Mouse (Mus musculus) hindbrain, postnatal 0 days (tissue): Measurements from ENCODE around the gene Lrfn5. TPM values are rescaled to one million over a fixed set of nuclear protein-coding genes. Genes with fewer than 3 reads are reported as not detected.

Source experiments
- ATAC-seq: fragments of 200-750 bp; cut with Nextera tagmentation; 2 replicates; pipeline ENCODE4 v1.8.0; 2017; ENCODE audit warnings: mild to moderate bottlenecking, moderate TSS enrichment, moderate library complexity
- DNase-seq: peaks from one replicate; pipeline ENCODE4 v3.0.0-alpha.2; 2015; ENCODE audit warnings: low spot score
- H3K27ac ChIP-seq: fragments of 300-500 bp; sonication (generic); 2 replicates; pipeline ENCODE4 v1.5.1; 2014; ENCODE audit warnings: mild to moderate bottlenecking
- H3K27me3 ChIP-seq: fragments of 300-500 bp; sonication (generic); 2 replicates; pipeline ENCODE4 v1.6.1; 2014; ENCODE audit warnings: low read length, mixed read lengths; ENCODE audit not compliant: insufficient read depth
- H3K36me3 ChIP-seq: fragments of 300-500 bp; sonication (generic); 2 replicates; pipeline ENCODE4 v1.6.1; 2014; ENCODE audit warnings: low read length, mixed read lengths; ENCODE audit not compliant: insufficient read depth
- H3K4me1 ChIP-seq: fragments of 300-500 bp; sonication (generic); 2 replicates; pipeline ENCODE4 v1.6.1; 2014; ENCODE audit warnings: antibody characterized with exemption, low read length, mixed read lengths; ENCODE audit not compliant: insufficient read depth
- H3K4me2 ChIP-seq: fragments of 300-500 bp; sonication (generic); 2 replicates; pipeline ENCODE4 v1.6.1; 2014; ENCODE audit warnings: low read depth, mild to moderate bottlenecking, low read length, moderate library complexity, mixed read lengths
- H3K4me3 ChIP-seq: fragments of 300-500 bp; sonication (generic); 2 replicates; pipeline ENCODE4 v1.5.1; 2014; ENCODE audit warnings: low read length
- H3K9ac ChIP-seq: fragments of 300-500 bp; sonication (generic); replicated peaks from 2 replicates; pipeline ENCODE4 v1.6.1; 2014; ENCODE audit warnings: mild to moderate bottlenecking, low read length, moderate library complexity, mixed read lengths
- H3K9me3 ChIP-seq: fragments of 300-500 bp; sonication (generic); 2 replicates; pipeline ENCODE4 v1.6.1; 2016; ENCODE audit warnings: low read length, mixed read lengths
- CTCF ChIP-seq: IDR thresholded peaks from 2 replicates; pipeline ENCODE4 v1.5.1; 2016; ENCODE audit warnings: antibody characterized with exemption, control low read depth, low read depth
- whole genome bisulfite sequencing: fragments of 180-500 bp; shearing (Covaris S2); extraction: QIAGEN DNeasy Blood & Tissue Kit; methylation state at CpG from one replicate; pipeline ENCODE4 v1.1.7; 2014; 5-methylcytosine and 5-hydroxymethylcytosine counted together
- polyA plus RNA-seq: library from polyadenylated mRNA; unstranded; fragments of >200 nt; fragmentation: Nextera tagmentation; extraction: Ambion mirVana; gene quantifications from 2 replicates; pipeline ENCODE4 v1.2.1, GENCODE M21; 2015
- total RNA-seq: library from RNA; depleted of rRNA; stranded (reverse); fragments of >200 nt; gene quantifications from 2 replicates; pipeline ENCODE4 v1.2.3, GENCODE M21; 2014

Gene Lrfn5
- total and polyA plus RNA-seq, 2 experiments from 2014 or later, result 65.7 to 92.1 TPM

DNA sequence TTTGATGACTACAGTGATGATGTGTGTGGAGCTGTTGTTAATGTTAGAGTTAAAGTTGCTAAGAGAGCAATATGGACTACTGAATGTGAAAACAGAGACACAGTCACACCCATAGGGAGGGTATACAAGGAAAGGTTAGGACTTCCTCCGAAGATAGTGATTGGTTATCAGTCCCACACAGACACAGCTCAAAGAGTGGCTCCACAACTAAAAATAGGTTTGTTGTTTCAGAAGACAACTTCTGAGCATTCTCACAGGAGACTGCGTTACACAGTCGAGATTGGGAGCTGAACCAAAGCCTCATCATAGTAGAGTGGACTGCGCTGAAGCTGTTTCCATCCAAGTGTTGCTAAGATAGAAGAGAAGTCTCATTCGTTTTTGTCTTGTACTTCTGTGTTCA lies 57.0 kb downstream of the Lrfn5 start:
- Histone ChIP-seq H3K4me2 (no peak overlapping the region), H3K9me3 (no peaks in the 10 kb centered on the region), H3K27ac (no peak overlapping the region)

DNA sequence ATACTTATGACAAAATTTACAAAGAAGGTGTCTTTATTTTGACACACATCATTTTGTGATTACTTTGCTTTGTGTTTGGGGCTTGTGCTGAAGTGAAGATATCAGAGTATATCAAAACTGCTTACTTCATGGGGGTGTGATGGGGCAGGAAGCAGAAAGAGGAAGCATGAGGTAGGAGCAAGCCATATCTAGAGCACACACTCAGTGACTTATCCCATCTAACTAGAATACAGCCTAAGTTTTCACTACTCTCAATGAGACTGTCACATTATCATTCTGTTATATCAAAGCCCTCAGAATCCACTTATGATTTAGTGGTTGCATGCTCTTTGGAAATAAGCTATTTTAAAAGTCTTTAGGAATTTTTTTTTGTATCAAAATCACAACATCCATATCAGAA lies 77.4 kb downstream of the Lrfn5 start:
- no peaks in the 10 kb centered on the region for H3K36me3 ChIP-seq
- H3K9me3 ChIP-seq, result no peaks in the 10 kb centered on the region
- H3K4me1 ChIP-seq, result no peaks in the 10 kb centered on the region
- H3K4me3 ChIP-seq, result no peak overlapping the region
- H3K27ac ChIP-seq, result no peak overlapping the region
- ATAC-seq (no peak), DNase-seq (no peak)
- no peak overlapping the region for H3K4me2 ChIP-seq
- no peaks in the 10 kb centered on the region for H3K27me3 ChIP-seq
- no peak overlapping the region for H3K9ac ChIP-seq
- no peak for TF ChIP-seq CTCF

More for the DNA sequence above, 57.0 kb downstream of the Lrfn5 start:
- H3K36me3 ChIP-seq, result no peaks in the 10 kb centered on the region
- no peak overlapping the region for H3K9ac ChIP-seq
- no peak for TF ChIP-seq CTCF
- no peaks in the 10 kb centered on the region for H3K27me3 ChIP-seq
- H3K4me1 ChIP-seq, result no peaks in the 10 kb centered on the region
- WGBS, result 86% methylated on average over 5 of the region's 5 CpGs
- H3K4me3 ChIP-seq, result no peak overlapping the region
- ATAC-seq (no peak), DNase-seq (no peak)

DNA sequence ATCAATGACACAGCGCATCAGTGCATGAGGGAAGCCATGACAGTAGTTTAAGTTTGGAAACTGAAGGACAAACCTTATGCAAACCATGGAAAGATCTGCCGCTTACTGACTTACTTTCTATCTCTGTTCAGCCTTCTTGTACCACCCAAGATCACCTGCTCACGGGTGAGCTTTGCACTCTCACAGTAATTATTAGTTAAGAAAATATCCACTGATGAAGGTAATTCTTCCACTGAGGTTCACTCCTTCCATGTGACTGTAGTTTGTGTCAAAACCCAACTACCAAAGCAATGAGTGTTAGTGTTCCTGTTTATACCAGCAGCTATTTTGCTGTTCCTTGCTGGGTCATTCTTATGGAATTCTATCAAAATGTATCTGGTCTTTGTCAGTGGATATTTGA lies 84.9 kb downstream of the Lrfn5 start:
- no peak for TF ChIP-seq CTCF
- no peak for DNase-seq
- no peaks in the 10 kb centered on the region for H3K9me3 ChIP-seq
- no peak overlapping the region for H3K9ac ChIP-seq
- no peaks in the 10 kb centered on the region for H3K36me3 ChIP-seq
- no peak overlapping the region for H3K4me2 ChIP-seq
- no peaks in the 10 kb centered on the region for H3K4me1 ChIP-seq
- H3K4me3 ChIP-seq, result no peak overlapping the region
- H3K27me3 ChIP-seq, result no peaks in the 10 kb centered on the region
- 94% methylated on average over 3 of the region's 3 CpGs for WGBS
- no peak overlapping the region for H3K27ac ChIP-seq
- ATAC-seq, result no peak

DNA sequence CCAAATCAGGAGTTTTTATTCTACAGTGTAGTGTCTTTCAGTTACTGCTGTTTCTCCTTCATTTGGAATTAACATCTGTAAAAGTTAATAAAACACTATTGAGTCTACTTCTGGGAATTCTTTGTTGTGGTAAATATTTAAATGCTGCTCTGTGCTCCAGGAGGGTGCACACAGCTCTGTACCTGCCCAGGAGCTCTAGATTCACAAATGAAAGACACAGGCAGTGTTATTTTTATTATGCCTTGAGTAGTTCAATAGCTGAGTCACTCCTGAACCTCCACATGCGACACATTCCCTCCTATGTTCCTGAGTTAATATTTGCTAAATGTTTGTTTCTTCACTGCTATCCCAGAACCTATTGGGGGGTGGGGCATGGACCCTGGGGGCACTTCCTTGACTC lies 87.1 kb downstream of the Lrfn5 start:
- Histone ChIP-seq H3K9ac (no peak overlapping the region), H3K27ac (no peak overlapping the region), H3K27me3 (no peaks in the 10 kb centered on the region), H3K4me1 (no peaks in the 10 kb centered on the region), H3K9me3 (no peaks in the 10 kb centered on the region), H3K4me3 (no peak overlapping the region), H3K4me2 (no peak overlapping the region), H3K36me3 (no peaks in the 10 kb centered on the region)
- ATAC-seq, result no peak
- TF ChIP-seq CTCF, result no peak
- WGBS, result 81% methylated on average over 1 of the region's 1 CpGs
- DNase-seq, result no peak

DNA sequence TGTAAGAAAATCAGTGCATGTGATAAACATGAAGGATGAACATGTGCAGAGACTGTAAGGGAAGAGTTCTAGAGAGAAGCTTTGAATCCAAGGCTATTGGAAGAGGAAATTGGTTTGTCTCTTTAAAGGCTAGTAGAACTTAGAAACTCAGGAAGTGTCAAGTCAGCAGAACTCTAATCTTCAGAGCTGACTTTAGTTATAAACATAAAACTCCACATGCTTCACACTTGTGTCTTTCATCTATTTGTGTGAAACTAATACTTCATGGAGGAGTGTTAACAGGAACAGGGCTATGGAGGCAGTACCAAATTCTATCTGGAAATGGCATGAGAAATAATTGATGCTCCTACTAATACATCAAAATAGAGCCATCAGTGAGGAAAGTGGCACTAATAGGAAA lies 101.6 kb downstream of the Lrfn5 start:
- Histone ChIP-seq H3K4me3 (no peak overlapping the region), H3K4me2 (no peak overlapping the region), H3K27me3 (no peaks in the 10 kb centered on the region), H3K9me3 (no peaks in the 10 kb centered on the region), H3K4me1 (no peaks in the 10 kb centered on the region), H3K9ac (no peak overlapping the region), H3K27ac (no peak overlapping the region), H3K36me3 (no peaks in the 10 kb centered on the region)
- no peak for TF ChIP-seq CTCF
- ATAC-seq (no peak), DNase-seq (no peak)

DNA sequence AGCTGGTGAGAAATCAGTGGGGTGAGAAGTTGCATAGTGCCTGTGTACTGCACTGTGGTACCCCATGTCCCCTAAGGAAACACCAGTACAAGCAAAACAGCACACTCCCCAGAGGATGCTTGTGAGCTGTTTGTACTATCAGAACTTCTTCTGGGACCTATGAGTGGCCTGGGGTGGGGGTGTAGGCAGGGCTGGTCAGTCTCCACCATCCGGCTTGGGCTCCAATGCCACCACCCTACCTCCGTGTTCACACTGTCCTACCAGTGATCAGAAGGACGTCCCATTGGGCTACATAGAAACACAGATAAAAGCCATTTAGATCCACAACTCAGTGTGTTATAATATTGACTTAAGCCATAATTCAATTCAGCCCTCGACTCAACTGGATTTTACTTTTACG lies 131.4 kb downstream of the Lrfn5 start:
- H3K27me3 ChIP-seq, result no peaks in the 10 kb centered on the region

DNA sequence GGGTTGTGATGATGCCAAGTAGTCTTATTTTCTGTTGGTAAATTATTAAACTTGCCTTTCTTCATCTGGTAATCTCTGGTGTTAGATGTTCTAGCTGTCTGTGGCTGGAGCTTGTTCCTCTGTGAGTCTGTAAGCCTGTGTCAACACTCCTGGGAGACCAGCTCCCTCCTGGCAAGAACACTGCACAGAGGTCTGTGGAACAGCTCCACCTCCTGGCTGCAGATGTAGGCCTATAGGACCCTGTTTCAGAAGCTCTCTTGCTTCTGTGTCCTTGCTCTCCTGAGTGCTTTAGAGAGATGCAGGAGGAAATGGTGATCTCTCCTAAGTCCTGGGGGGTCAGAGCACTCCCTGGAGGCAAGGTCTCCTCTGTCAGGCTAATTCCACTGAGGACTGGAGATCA lies 200.2 kb downstream of the Lrfn5 start:
- peak; percentile 48 for TF ChIP-seq CTCF
- no peak overlapping the region for H3K4me3 ChIP-seq
- H3K27me3 ChIP-seq, result no peaks in the 10 kb centered on the region
- no peaks in the 10 kb centered on the region for H3K4me1 ChIP-seq
- no peaks in the 10 kb centered on the region for H3K9me3 ChIP-seq
- no peak overlapping the region for H3K27ac ChIP-seq
- ATAC-seq (no peak), DNase-seq (peak; percentile 16)
- H3K36me3 ChIP-seq, result no peaks in the 10 kb centered on the region
- no peak overlapping the region for H3K9ac ChIP-seq
- no peak overlapping the region for H3K4me2 ChIP-seq

More for the DNA sequence above, 131.4 kb downstream of the Lrfn5 start:
- Histone ChIP-seq H3K27ac (no peak overlapping the region), H3K36me3 (no peaks in the 10 kb centered on the region), H3K9me3 (no peaks in the 10 kb centered on the region), H3K9ac (no peak overlapping the region), H3K4me1 (no peaks in the 10 kb centered on the region), H3K4me3 (no peak overlapping the region), H3K4me2 (no peak overlapping the region)
- ATAC-seq (no peak), DNase-seq (no peak)
- no peak for TF ChIP-seq CTCF
- WGBS, result 87% methylated on average over 5 of the region's 5 CpGs
